11 mouse cellular contexts compared by ENCODE assay signal in the genomic region with DNA sequence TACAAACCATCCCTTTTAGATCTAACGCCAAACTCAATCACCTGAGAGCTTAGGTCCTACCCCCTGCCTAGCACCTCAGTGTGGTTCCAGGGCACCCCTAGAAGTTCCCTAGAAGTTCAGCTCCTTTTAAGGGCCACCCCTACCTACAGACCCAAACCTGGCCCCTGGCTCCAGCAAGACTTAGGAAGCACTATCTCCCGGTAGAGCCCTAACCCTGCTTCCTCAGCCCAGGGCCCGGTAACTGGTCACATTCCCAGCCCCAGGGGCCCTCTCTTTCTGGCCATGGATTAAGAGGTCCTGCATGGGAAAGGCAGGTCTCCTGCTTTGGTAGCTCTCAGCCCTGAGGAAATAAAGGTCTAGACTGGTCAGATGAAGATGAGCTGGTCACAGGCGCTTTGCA. TPM values are rescaled to one million over a fixed set of nuclear protein-coding genes. Genes with fewer than 3 reads are reported as not detected.
A peak's percentile ranks its signal among the peaks of the same experiment; 100 is the strongest.
DNase-seq lines count a peak whose midpoint lies in the region; ATAC-seq and TF ChIP-seq lines count a peak whose summit lies in the region.
"Had no signal": no experiment of that assay in that cellular context is flagged by ENCODE, and none has a peak within 500 bp of the region (broad histone marks: within the 10 kb centered on the region; RNA-seq: fewer than 3 reads in every experiment).

No protein-coding gene starts in this region.

- H3K36me3 ChIP-seq in heart, embryonic 16.5 days (ENCODE audit: control insufficient read depth, insufficient read depth) = no peaks in the 10 kb centered on the region
- peaks cover 9% of the 10 kb centered on the region; the same call in 1 of the 2 replicates for H3K36me3 ChIP-seq in embryonic facial prominence, embryonic 15.5 days
- no peaks in the 10 kb centered on the region for H3K36me3 ChIP-seq in intestine, embryonic 16.5 days (ENCODE audit: control insufficient read depth, insufficient read depth, low read length)
- peaks cover 7% of the 10 kb centered on the region; the same call in 1 of the 2 replicates for H3K36me3 ChIP-seq in midbrain, postnatal 0 days (ENCODE audit: insufficient read depth, low read length)

- ATAC-seq in heart, embryonic 16.5 days (replicated peaks; ENCODE audit: extremely low read depth, insufficient read depth, low FRiP score) = no peak
- ATAC-seq in embryonic facial prominence, embryonic 15.5 days (ENCODE audit: insufficient number of reproducible peaks, low FRiP score, low TSS enrichment, low read depth) = no peak
- no peak for ATAC-seq in intestine, embryonic 16.5 days
- no peak for ATAC-seq in midbrain, postnatal 0 days (ENCODE audit: low FRiP score)

- no peaks in the 10 kb centered on the region for H3K27me3 ChIP-seq in heart, embryonic 16.5 days (ENCODE audit: control insufficient read depth, insufficient read depth, low read length)
- no peaks in the 10 kb centered on the region for H3K27me3 ChIP-seq in embryonic facial prominence, embryonic 15.5 days
- H3K27me3 ChIP-seq in intestine, embryonic 16.5 days (replicated peaks; ENCODE audit: control insufficient read depth, insufficient read depth, low read length) = no peaks in the 10 kb centered on the region
- H3K27me3 ChIP-seq in midbrain, postnatal 0 days (ENCODE audit: insufficient read depth, low read length) = no peaks in the 10 kb centered on the region

- H3K4me3 ChIP-seq in heart, embryonic 16.5 days (ENCODE audit: low read length) = peak overlapping the region; percentile 32; the same call in 1 of the 2 replicates
- peak overlapping the region; percentile 23 for H3K4me3 ChIP-seq in embryonic facial prominence, embryonic 15.5 days (replicated peaks)
- peak overlapping the region; percentile 36 for H3K4me3 ChIP-seq in intestine, embryonic 16.5 days (ENCODE audit: low read length)
- H3K4me3 ChIP-seq in midbrain, postnatal 0 days (ENCODE audit: low read depth, low read length) = peak overlapping the region; percentile 19
- H3K4me3 ChIP-seq: megakaryocyte, embryonic 14.5 days had no signal

- H3K4me1 ChIP-seq in heart, embryonic 16.5 days (ENCODE audit: control insufficient read depth, insufficient read depth, low read length) = peaks cover 44% of the 10 kb centered on the region
- peaks cover 56% of the 10 kb centered on the region for H3K4me1 ChIP-seq in embryonic facial prominence, embryonic 15.5 days
- H3K4me1 ChIP-seq in intestine, embryonic 16.5 days (ENCODE audit: control insufficient read depth, insufficient read depth, low read length) = peaks cover 33% of the 10 kb centered on the region
- peaks cover 26% of the 10 kb centered on the region for H3K4me1 ChIP-seq in midbrain, postnatal 0 days (ENCODE audit: insufficient read depth, low read length)

- no peak for DNase-seq in heart, postnatal 25 days (ENCODE audit: low spot score)
- no peak for DNase-seq in midbrain, postnatal 0 days (ENCODE audit: low spot score)
- DNase-seq in gastrocnemius, postnatal 14 days = no peak
- DNase-seq in ovary, adult 18-20 months (ENCODE audit: low spot score) = no peak
- DNase-seq in spleen, adult 12 weeks (ENCODE audit: low spot score) = no peak
- DNase-seq: spleen, adult 18-20 months had no signal

- peak overlapping the region; percentile 64 for H3K4me2 ChIP-seq in heart, embryonic 16.5 days (ENCODE audit: low read depth, low read length)
- peak overlapping the region; percentile 40 for H3K4me2 ChIP-seq in embryonic facial prominence, embryonic 15.5 days (replicated peaks)
- H3K4me2 ChIP-seq in intestine, embryonic 16.5 days (ENCODE audit: low read depth, low read length) = peak overlapping the region; percentile 59
- peak overlapping the region; percentile 49 for H3K4me2 ChIP-seq in midbrain, postnatal 0 days (ENCODE audit: low read depth, low read length, poor library complexity, severe bottlenecking)

- intact Hi-C loops in heart, postnatal 25 days (cut with DNase I) = loop anchor here (5.0 to 10.0 kb wide), 2 partner anchors 55 to 138 kb away; a partner anchor contains a TSS
- intact Hi-C loops in gastrocnemius, postnatal 14 days (cut with DNase I; ENCODE audit: low total_unique reads) = loop anchor here (5.0 to 10.0 kb wide), 4 partner anchors 42 to 175 kb away; a partner anchor contains a TSS

- no peak for TF ChIP-seq CTCF in midbrain, postnatal 0 days (IDR thresholded peaks at IDR 0.05)

- H3K9ac ChIP-seq in heart, embryonic 16.5 days (ENCODE audit: low read length) = peak overlapping the region; percentile 66
- H3K9ac ChIP-seq in embryonic facial prominence, embryonic 15.5 days = 0 out of 2 replicates have a peak overlapping the region, but pooled peaks have one; percentile 18
- H3K9ac ChIP-seq in intestine, embryonic 16.5 days (ENCODE audit: low read depth, low read length) = peak overlapping the region; percentile 64
- peak overlapping the region; percentile 45 for H3K9ac ChIP-seq in midbrain, postnatal 0 days (replicated peaks; ENCODE audit: low read length, poor library complexity, severe bottlenecking)

- 0 out of 2 replicates have a peak overlapping the region, but pooled peaks have one; percentile 33 for H3K27ac ChIP-seq in heart, embryonic 16.5 days (ENCODE audit: low read length)
- H3K27ac ChIP-seq in embryonic facial prominence, embryonic 15.5 days (replicated peaks) = peak overlapping the region; percentile 28; the same call in 1 of the 2 replicates
- H3K27ac ChIP-seq in intestine, embryonic 16.5 days (ENCODE audit: low read length) = peak overlapping the region; percentile 27
- H3K27ac ChIP-seq in midbrain, postnatal 0 days (ENCODE audit: low read depth, low read length) = no peak overlapping the region
- H3K27ac ChIP-seq: gastrocnemius, adult 2 months had no signal

- 23% methylated on average over 4 of the region's 4 CpGs for WGBS in heart, embryonic 16.5 days
- 18% methylated on average over 4 of the region's 4 CpGs for WGBS in embryonic facial prominence, embryonic 15.5 days
- 22% methylated on average over 4 of the region's 4 CpGs for WGBS in intestine, embryonic 16.5 days
- WGBS in midbrain, postnatal 0 days = 11% methylated on average over 4 of the region's 4 CpGs

- H3K9me3 ChIP-seq in heart, embryonic 16.5 days (replicated peaks; ENCODE audit: control insufficient read depth, low read length) = no peaks in the 10 kb centered on the region
- no peaks in the 10 kb centered on the region for H3K9me3 ChIP-seq in embryonic facial prominence, embryonic 15.5 days (replicated peaks)
- no peaks in the 10 kb centered on the region for H3K9me3 ChIP-seq in intestine, embryonic 16.5 days (ENCODE audit: control insufficient read depth, low read length)
- no peaks in the 10 kb centered on the region for H3K9me3 ChIP-seq in midbrain, postnatal 0 days (ENCODE audit: low read length)

RNA-seq across cellular contexts. Expression of a gene that starts 5.1 kb away (rescaled TPM):
- polyA plus RNA-seq in heart, embryonic 16.5 days (2015; fragmentation: Nextera tagmentation; extraction: Ambion mirVana) = 1.5 and 1.6 TPM in 2 replicates
- 1 to 10 TPM in 1 of 2 experiments, under 1 TPM in 1; 0.73 to 1.4 TPM for total RNA-seq in heart, postnatal 25 days (2021)
- 3.5 and 4.0 TPM in 2 replicates for polyA plus RNA-seq in embryonic facial prominence, embryonic 15.5 days (2015; fragmentation: Nextera tagmentation; extraction: Ambion mirVana)
- polyA plus RNA-seq in intestine, embryonic 16.5 days (2015; fragmentation: Nextera tagmentation; extraction: Ambion mirVana) = 0.89 and 1.3 TPM in 2 replicates
- total RNA-seq in midbrain, postnatal 0 days (2014; rRNA removed) = 0.27 and 4.6 TPM in 2 replicates
- 14.0 and 15.3 TPM in 2 replicates for polyA plus RNA-seq in midbrain, postnatal 0 days (2015; fragmentation: Nextera tagmentation; extraction: Ambion mirVana)
- under 1 TPM in 1 of 2 experiments, not detected in 1; 0.43 TPM for total RNA-seq in gastrocnemius, postnatal 14 days (2021)
- total RNA-seq: gastrocnemius, adult 2 months had no signal

RNA-seq across cellular contexts. Expression of a gene that starts 32.1 kb away (rescaled TPM):
- 1.2 and 1.3 TPM in 2 replicates for polyA plus RNA-seq in heart, embryonic 16.5 days (2015; fragmentation: Nextera tagmentation; extraction: Ambion mirVana)
- under 1 TPM; 0.10 to 0.28 TPM for total RNA-seq in heart, postnatal 25 days (2021)
- 1.9 and 2.3 TPM in 2 replicates for polyA plus RNA-seq in embryonic facial prominence, embryonic 15.5 days (2015; fragmentation: Nextera tagmentation; extraction: Ambion mirVana)
- 0.61 and 0.82 TPM in 2 replicates for polyA plus RNA-seq in intestine, embryonic 16.5 days (2015; fragmentation: Nextera tagmentation; extraction: Ambion mirVana)
- 5.6 and 5.7 TPM in 2 replicates for total RNA-seq in midbrain, postnatal 0 days (2014; rRNA removed)
- 2.2 and 2.4 TPM in 2 replicates for polyA plus RNA-seq in midbrain, postnatal 0 days (2015; fragmentation: Nextera tagmentation; extraction: Ambion mirVana)
- under 1 TPM; 0.27 to 0.62 TPM for total RNA-seq in gastrocnemius, postnatal 14 days (2021)

RNA-seq across cellular contexts. Expression of a gene that starts 32.2 kb away (rescaled TPM):
- polyA plus RNA-seq in heart, embryonic 16.5 days (2015; fragmentation: Nextera tagmentation; extraction: Ambion mirVana) = 14.8 and 15.4 TPM in 2 replicates
- 10 to 100 TPM; 10.3 to 11.8 TPM for total RNA-seq in heart, postnatal 25 days (2021)
- 31.8 and 32.8 TPM in 2 replicates for polyA plus RNA-seq in embryonic facial prominence, embryonic 15.5 days (2015; fragmentation: Nextera tagmentation; extraction: Ambion mirVana)
- polyA plus RNA-seq in intestine, embryonic 16.5 days (2015; fragmentation: Nextera tagmentation; extraction: Ambion mirVana) = 25.3 and 26.0 TPM in 2 replicates
- 86.1 and 101 TPM in 2 replicates for total RNA-seq in midbrain, postnatal 0 days (2014; rRNA removed)
- 65.9 and 70.7 TPM in 2 replicates for polyA plus RNA-seq in midbrain, postnatal 0 days (2015; fragmentation: Nextera tagmentation; extraction: Ambion mirVana)
- 10 to 100 TPM; 12.1 to 12.6 TPM for total RNA-seq in gastrocnemius, postnatal 14 days (2021)

RNA-seq across cellular contexts. Expression of a gene that starts 54.2 kb away (rescaled TPM):
- polyA plus RNA-seq in heart, embryonic 16.5 days (2015; fragmentation: Nextera tagmentation; extraction: Ambion mirVana) = 0.17 and 0.37 TPM in 2 replicates
- total RNA-seq in heart, postnatal 25 days (2021) = not detected
- polyA plus RNA-seq in embryonic facial prominence, embryonic 15.5 days (2015; fragmentation: Nextera tagmentation; extraction: Ambion mirVana) = 2.8 and 3.5 TPM in 2 replicates
- 0.38 TPM in 2 replicates for polyA plus RNA-seq in intestine, embryonic 16.5 days (2015; fragmentation: Nextera tagmentation; extraction: Ambion mirVana)
- 0.05 and 0.19 TPM in 2 replicates for total RNA-seq in midbrain, postnatal 0 days (2014; rRNA removed)
- polyA plus RNA-seq in midbrain, postnatal 0 days (2015; fragmentation: Nextera tagmentation; extraction: Ambion mirVana) = 0.38 and 0.56 TPM in 2 replicates
- under 1 TPM in 1 of 2 experiments, not detected in 1; 0.10 TPM for total RNA-seq in gastrocnemius, postnatal 14 days (2021)
- total RNA-seq: gastrocnemius, adult 2 months had no signal

RNA-seq across cellular contexts. Expression of a gene that starts 56.9 kb away (rescaled TPM):
- 8.4 and 9.9 TPM in 2 replicates for polyA plus RNA-seq in heart, embryonic 16.5 days (2015; fragmentation: Nextera tagmentation; extraction: Ambion mirVana)
- total RNA-seq in heart, postnatal 25 days (2021) = 1 to 10 TPM; 8.2 to 8.8 TPM
- 15.8 and 17.7 TPM in 2 replicates for polyA plus RNA-seq in embryonic facial prominence, embryonic 15.5 days (2015; fragmentation: Nextera tagmentation; extraction: Ambion mirVana)
- polyA plus RNA-seq in intestine, embryonic 16.5 days (2015; fragmentation: Nextera tagmentation; extraction: Ambion mirVana) = 7.1 and 7.7 TPM in 2 replicates
- 37.7 and 41.8 TPM in 2 replicates for total RNA-seq in midbrain, postnatal 0 days (2014; rRNA removed)
- 11.8 and 11.9 TPM in 2 replicates for polyA plus RNA-seq in midbrain, postnatal 0 days (2015; fragmentation: Nextera tagmentation; extraction: Ambion mirVana)
- total RNA-seq in gastrocnemius, postnatal 14 days (2021) = 1 to 10 TPM; 5.8 to 6.8 TPM
